Mouse (Mus musculus): ENCODE data around the gene Tnfsf13. TPM values are rescaled to one million over a fixed set of nuclear protein-coding genes. Genes with fewer than 3 reads are reported as not detected.

The Tnfsf13 gene
- total RNA-seq, 1 experiment from 2014 or later: 11.1 TPM

GRCm38 (mm10) chr11:69682840-69683533, 2.6 kb downstream of the Tnfsf13 start:
- peak; percentile 60 for ATAC-seq (replicated peaks; ENCODE audit: low read depth, poor library complexity, severe bottlenecking)

GRCm38 (mm10) chr11:69682209-69682839, 3.3 kb downstream of the Tnfsf13 start:
- no peak for ATAC-seq (replicated peaks; ENCODE audit: low read depth, poor library complexity, severe bottlenecking)

- ATAC-seq (replicated peaks; ENCODE audit: low read depth, poor library complexity, severe bottlenecking): peak; percentile 88
Observed at GRCm38 (mm10) chr11:69681314-69682208, 4.0 kb downstream of the Tnfsf13 start, which contains the start of gene Senp3. TSS of gene Senp3 (minus strand) at chr11:69682084.

GRCm38 (mm10) chr11:69680136-69680855, 5.3 kb downstream of the Tnfsf13 start:
- ATAC-seq (replicated peaks; ENCODE audit: low read depth, poor library complexity, severe bottlenecking): no peak

- ATAC-seq (replicated peaks; ENCODE audit: low read depth, poor library complexity, severe bottlenecking): no peak
Observed at GRCm38 (mm10) chr11:69679144-69679543, 6.4 kb downstream of the Tnfsf13 start.

GRCm38 (mm10) chr11:69672211-69672706, 13.3 kb downstream of the Tnfsf13 start, which contains the start of gene Eif4a1:
TSS of gene Eif4a1 (minus strand) at chr11:69672423.
- peak; percentile 88 for ATAC-seq (replicated peaks; ENCODE audit: low read depth, poor library complexity, severe bottlenecking)

- ATAC-seq (replicated peaks; ENCODE audit: low read depth, poor library complexity, severe bottlenecking): peak; percentile 7; the same call in 1 of the 2 replicates
Observed at GRCm38 (mm10) chr11:69671726-69672124, 13.9 kb downstream of the Tnfsf13 start.

- peak; percentile 54 for ATAC-seq (replicated peaks; ENCODE audit: low read depth, poor library complexity, severe bottlenecking)
Observed at GRCm38 (mm10) chr11:69670786-69671725, 14.5 kb downstream of the Tnfsf13 start.

- no peak for ATAC-seq (replicated peaks; ENCODE audit: low read depth, poor library complexity, severe bottlenecking)
Observed at GRCm38 (mm10) chr11:69666665-69667005, 18.9 kb downstream of the Tnfsf13 start.

GRCm38 (mm10) chr11:69665961-69666664, 19.5 kb downstream of the Tnfsf13 start, which contains the start of gene Cd68:
TSS of gene Cd68 (minus strand) at chr11:69666153.
- peak; percentile 36 for ATAC-seq (replicated peaks; ENCODE audit: low read depth, poor library complexity, severe bottlenecking)

GRCm38 (mm10) chr11:69665457-69665960, 20.1 kb downstream of the Tnfsf13 start:
- ATAC-seq (replicated peaks; ENCODE audit: low read depth, poor library complexity, severe bottlenecking): no peak

GRCm38 (mm10) chr11:69664841-69665240, 20.7 kb downstream of the Tnfsf13 start:
- no peak for ATAC-seq (replicated peaks; ENCODE audit: low read depth, poor library complexity, severe bottlenecking)

- no peak for ATAC-seq (replicated peaks; ENCODE audit: low read depth, poor library complexity, severe bottlenecking)
Observed at GRCm38 (mm10) chr11:69663795-69664194, 21.8 kb downstream of the Tnfsf13 start.

- ATAC-seq (replicated peaks; ENCODE audit: low read depth, poor library complexity, severe bottlenecking): no peak
Observed at GRCm38 (mm10) chr11:69662967-69663671, 22.5 kb downstream of the Tnfsf13 start.

GRCm38 (mm10) chr11:69662213-69662966, 23.2 kb downstream of the Tnfsf13 start, which contains the start of gene Mpdu1:
TSS of gene Mpdu1 (minus strand) at chr11:69662642.
- ATAC-seq (replicated peaks; ENCODE audit: low read depth, poor library complexity, severe bottlenecking): peak; percentile 80

GRCm38 (mm10) chr11:69661221-69661881, 24.2 kb downstream of the Tnfsf13 start:
- ATAC-seq (replicated peaks; ENCODE audit: low read depth, poor library complexity, severe bottlenecking): no peak
